Mouse (Mus musculus): ENCODE data around the gene Lrrc56.
A peak's percentile ranks its signal among the peaks of the same experiment; 100 is the strongest.

The Lrrc56 gene

DNA sequence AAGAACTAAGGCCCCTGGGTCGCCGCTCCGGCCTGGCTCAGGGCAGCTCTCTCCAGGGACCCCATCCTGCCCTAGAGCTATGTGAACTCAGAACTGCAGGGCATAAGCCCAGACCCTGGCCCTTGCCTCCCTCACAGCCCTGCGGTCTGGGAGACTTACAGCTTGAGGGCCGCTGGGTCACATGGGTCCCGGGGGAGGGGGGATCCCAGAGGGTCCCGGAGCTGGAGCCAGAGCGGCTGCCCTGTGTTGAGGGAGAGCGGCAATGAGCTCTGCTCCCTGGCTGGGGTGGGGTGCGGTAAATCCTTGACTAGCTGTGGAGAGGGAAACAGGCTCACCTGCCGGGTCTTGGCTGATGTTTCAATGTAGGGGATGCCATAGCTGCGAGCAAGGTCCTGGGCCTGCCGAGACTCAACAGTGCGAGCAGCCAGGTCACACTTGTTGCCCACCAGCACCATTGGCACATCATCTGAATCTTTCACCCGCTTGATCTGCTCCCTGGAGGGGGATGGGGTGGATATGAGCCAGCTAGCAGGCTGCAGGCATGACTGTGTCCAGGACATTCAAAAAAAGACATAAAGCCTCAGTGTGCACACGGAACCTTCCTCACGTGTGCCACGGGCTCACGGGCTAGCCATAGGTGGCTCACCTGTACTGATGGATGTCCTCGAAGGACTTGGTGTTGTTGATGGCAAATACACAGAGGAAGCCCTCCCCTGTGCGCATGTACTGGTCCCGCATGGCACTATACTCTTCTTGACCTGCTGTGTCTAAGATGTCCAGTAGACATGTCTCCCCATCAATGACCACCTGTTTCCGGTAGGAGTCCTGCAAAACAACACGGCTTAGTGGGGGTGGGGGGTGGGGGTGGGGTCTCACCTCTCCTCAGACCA, 1.9 kb upstream of the Lrrc56 start:
- no peak for DNase-seq (ENCODE audit: low read depth, low spot score)

DNA sequence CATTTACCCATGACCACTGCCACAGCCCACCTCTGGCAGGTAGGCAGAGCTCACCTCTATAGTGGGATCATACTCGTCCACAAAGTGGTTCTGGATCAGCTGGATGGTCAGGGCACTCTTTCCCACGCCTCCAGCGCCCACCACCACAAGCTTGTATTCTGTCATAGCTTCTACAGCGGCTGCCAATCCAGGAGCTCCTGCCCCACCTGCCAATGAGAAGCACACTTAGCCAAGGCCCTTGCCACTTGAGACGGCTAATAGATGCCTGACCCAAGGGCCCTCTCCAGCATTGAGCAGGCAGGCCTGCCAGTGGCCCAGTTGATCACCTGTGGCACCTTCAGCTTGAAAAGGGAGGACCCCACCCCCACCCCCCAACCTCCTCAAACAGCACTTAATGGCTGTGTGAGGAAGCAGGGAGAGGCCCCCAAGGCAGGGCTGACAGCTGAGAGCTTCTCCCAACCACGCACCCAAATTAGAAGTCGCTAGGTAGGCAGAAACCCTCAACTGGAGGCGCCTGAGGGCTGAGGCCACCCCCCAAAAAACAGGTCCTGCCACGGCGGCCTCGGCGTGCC, 1.1 kb upstream of the Lrrc56 start:
- DNase-seq (ENCODE audit: low read depth, low spot score): no peak

DNA sequence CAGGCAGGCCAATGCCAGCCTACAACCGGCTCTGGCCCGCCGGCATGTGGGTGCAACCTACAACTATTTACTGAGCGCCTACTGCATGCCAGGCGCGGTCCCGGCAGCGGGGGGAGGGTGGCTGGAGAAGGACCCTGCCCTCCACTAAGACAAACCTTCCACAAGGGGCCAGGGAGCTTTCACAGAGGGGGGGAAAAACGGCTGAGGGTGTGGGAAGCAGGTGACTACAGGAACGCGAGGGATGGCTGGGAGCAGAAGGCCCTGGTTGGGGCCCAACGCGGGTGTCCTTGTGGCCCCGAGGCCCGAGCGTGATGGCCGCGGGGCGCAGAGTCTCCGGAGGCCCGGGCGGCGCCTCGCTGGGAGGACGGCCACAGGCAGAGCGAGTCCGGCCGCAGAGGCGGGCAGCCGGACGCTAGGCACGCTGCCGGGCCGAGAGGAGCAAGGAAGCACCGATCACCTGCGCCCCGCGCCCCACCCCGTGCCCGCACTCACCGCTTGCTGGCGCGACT, 555 bp upstream of the Lrrc56 start:
- peak; percentile 29 for DNase-seq (ENCODE audit: low read depth, low spot score)

DNA sequence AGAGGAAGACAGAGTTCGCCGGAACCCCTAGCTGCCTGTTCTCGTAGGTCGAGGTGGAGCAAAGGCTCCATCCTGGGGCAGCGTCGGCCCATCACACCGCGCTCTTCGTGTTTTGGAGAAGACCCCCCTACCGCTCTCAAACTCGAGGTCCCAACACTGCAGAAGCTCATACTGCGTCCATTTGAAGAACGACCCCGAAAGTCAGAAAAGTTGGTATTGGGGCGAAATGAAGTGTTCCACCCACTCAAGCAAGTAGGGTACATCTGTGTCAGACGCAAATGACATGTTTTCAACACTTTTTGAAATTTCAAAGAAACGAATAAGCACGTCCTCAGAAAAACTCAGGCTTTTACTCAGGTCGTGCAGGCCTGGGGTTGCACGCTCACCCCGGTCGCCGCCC, 452 bp downstream of the Lrrc56 start:
- no peak for DNase-seq (ENCODE audit: low read depth, low spot score)

DNA sequence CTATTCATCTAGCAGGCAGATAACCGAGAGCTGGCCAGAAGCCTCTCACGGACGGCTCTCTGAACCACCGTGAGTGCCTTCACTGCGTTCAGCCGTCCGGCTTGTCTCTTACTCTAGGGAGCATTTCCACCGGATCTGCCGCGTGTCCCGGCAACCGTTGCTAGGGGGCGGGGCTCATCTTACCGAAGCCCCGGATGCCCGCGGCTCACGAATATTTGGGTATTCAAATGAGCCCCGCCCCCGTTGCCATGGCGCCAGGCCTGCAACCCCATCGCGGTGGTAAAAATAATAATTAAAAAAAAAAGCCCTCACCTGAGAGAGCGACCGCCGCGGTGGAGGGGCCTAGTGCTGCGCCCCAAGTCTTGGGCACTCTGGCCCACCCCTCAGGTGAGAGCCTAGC, 873 bp downstream of the Lrrc56 start:
- peak; percentile 90 for DNase-seq (ENCODE audit: low read depth, low spot score)

- DNase-seq (ENCODE audit: low read depth, low spot score): no peak
Observed at GRCm38 (mm10) chr7:141195754-141196153, 1.8 kb downstream of the Lrrc56 start.

GRCm38 (mm10) chr7:141196619-141197282, 2.8 kb downstream of the Lrrc56 start:
- DNase-seq (ENCODE audit: low read depth, low spot score): no peak

- no peak for DNase-seq (ENCODE audit: low read depth, low spot score)
Observed at GRCm38 (mm10) chr7:141198121-141198520, 4.2 kb downstream of the Lrrc56 start.

DNA sequence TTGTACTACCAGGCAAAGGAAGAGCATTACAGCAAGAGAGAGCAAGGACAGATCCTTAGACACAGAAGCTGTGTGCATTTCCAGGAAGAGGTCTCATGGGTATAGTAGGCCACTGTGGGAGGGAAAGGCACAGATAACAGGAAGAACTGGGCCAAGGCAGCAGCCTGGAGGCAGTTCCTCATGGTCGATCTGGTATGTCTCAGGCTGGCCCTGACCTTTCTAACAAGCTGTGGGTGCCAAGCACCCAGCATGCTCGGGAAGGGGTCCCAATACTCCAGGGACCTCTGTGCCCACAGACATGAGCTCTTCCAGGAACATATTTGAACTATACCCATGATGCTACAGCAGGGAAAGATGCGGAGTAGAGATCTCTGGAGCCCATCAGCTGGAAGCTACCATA, 10.6 kb downstream of the Lrrc56 start:
- no peak for DNase-seq (ENCODE audit: low read depth, low spot score)

DNA sequence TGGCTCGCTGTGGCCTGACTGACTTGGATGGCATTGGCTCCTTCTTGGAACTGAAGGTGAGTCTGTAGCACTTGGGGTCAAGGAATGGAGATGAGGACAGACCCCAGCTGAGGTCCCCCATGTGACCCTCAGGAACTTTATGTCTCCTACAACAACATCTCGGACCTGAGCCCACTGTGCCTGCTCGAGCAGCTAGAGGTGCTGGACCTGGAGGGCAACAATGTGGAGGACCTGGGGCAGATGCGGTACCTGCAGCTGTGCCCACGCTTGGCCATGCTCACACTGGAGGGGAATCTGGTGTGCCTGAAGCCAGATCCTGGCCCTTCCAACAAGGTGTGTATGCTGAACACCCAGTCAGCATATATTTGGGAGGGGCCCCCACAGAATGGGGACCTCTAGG, 11.5 kb downstream of the Lrrc56 start:
- no peak for DNase-seq (ENCODE audit: low read depth, low spot score)

GRCm38 (mm10) chr7:141206182-141206937, 12.4 kb downstream of the Lrrc56 start:
- DNase-seq (ENCODE audit: low read depth, low spot score): no peak

- no peak for DNase-seq (ENCODE audit: low read depth, low spot score)
Observed at GRCm38 (mm10) chr7:141209526-141209925, 15.6 kb downstream of the Lrrc56 start.

DNA sequence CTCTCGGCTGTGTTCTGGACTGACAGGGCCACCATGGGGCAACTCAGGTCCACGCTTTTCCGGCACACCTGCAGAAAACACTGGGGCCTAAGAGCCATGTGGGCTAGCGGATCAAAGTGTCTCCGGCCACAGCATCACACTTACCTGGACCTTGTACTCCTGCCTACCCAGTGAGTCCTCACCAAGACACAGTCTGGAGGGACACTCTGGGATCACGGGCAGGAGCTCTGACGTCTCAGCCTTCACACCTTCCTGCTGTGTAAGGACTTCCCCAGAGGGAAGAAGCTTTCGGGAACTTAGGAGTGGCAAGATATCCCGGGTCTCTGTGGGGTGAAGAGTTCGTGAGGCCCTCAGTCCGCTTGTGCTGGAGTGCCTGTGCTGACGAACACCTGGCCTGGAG, 16.2 kb downstream of the Lrrc56 start:
- DNase-seq (ENCODE audit: low read depth, low spot score): no peak

DNA sequence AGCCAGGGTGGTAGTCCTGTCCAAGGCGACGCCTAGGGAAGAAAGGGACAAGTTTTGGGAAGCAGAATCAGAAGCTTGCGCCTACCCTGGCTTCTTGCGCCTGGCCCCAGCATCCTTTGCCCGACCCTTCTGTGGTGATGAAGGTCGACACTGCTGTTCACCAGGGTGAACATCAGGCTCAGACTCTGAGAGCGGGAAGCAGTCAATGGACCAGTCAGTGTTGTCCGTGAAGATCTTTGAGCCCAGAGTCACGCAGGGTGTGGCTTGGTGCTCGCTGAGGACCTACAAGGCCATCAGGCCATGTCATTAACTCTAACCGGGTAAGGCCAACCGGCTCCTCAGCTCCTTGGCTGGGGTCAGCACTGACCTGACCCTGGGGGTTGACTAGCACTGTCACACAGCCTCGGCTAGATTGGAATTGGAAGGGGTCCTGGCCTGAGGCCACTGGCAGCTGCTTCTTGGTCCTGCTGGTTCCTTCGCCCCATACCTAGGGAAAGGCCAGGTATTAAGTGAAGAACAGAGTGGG, 16.7 kb downstream of the Lrrc56 start:
- no peak for DNase-seq (ENCODE audit: low read depth, low spot score)

GRCm38 (mm10) chr7:141213133-141213532, 19.2 kb downstream of the Lrrc56 start:
- no peak for DNase-seq (ENCODE audit: low read depth, low spot score)

DNA sequence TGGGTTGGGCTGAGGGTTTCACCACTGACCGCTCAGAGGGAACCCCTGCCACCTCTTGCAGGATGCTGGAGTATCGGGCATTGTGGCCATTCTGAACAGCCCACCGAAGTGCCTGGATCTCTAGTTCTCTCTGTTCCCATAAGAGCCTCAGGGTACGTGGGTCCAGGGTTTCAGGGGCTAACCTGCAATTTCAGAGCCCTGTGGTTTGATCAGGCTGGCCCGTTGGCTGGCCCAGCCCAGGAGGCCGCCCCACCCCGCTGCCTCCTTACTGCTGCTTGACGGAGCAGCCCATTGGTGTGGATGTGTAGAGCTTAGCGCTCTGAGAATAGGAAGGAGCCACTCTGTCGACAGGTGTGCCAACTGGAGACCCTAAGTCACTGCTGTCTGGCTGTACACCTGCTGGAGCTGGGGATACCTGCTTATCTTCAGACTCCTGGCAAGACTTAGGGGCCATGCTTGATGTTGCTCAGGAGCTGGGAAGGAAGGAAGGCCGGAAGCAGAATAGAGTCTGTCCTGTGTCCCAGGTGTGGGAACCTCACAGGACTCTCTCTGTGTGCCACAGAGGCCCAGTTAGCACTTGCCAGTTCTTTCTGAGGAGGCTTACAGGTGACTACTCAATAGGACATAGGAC, 19.8 kb downstream of the Lrrc56 start, which contains the start of gene Lmntd2:
Gene Lmntd2, minus strand, starts transcription at position 476 of the 631 bp plus-strand sequence.
- no peak for DNase-seq (ENCODE audit: low read depth, low spot score)

DNA sequence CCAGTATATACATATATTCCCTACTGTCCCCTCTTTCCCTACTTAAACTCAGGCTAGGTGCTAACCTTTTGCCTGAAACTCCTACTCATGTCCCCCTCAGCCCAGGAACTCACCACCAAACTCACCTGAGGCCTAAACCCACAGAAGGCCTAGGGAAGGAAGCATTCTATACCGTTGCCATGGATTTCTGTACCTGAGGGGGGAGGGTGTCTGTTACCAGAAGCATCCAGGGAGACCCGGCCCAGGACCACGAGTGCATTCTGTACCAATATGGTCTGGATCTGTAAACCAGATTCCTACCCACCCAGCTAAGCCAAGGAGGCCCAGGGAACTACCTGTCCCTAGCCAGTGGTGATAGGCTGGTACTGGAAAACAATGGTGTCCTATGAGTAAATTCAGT, 20.4 kb downstream of the Lrrc56 start:
- no peak for DNase-seq (ENCODE audit: low read depth, low spot score)

- peak; percentile 89 for DNase-seq (ENCODE audit: low read depth, low spot score)
Observed at GRCm38 (mm10) chr7:141215101-141215879, 21.3 kb downstream of the Lrrc56 start, which contains the start of gene Rassf7. Gene Rassf7 (plus strand): TSS chr7:141215860.

DNA sequence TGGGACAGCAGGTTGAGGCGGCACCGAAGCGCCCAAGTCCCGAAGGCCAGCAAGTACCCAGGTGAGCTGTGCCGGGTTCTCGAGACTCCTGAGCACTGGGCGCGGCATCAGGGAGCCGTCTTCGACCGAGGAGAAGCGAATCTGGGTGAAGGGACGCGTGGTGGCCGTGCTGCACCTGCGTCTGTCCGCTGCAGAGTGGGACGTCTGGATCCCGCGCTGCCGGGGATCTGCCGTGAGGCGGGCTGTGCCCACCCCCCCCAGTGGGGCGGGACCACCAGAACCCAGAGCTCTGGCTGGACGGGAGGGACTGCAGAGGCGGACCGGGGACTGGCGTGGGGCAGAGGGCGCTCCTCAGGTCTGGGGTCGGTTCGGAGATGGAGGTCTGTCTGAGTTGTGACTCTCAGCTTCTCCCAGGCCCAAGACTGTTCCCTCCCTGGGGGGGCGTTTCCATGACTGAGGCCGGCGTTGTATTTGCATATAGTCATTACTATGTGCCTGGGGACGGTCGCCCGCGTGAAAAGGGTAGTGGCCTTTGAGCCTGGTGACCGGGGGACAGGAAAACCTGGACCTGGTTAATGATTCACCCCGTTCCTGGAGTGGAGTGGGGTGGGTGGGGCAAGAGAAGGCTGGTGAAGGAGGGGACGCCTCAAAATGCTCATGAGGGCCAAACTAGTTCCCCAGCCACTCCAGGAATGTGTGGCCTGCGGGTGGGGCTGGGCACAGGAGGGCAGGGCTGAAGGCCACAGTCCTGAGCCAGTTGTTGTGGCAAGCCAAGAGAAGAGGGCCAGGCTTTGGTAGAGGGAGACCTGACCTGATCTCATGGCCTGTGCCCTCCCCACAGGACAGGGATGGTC, 22.1 kb downstream of the Lrrc56 start:
- DNase-seq (ENCODE audit: low read depth, low spot score): peak; percentile 78
